Mouse (Mus musculus) hindbrain, postnatal 0 days (tissue): ENCODE data around the gene Txk. TPM values are rescaled to one million over a fixed set of nuclear protein-coding genes. Genes with fewer than 3 reads are reported as not detected.

ENCODE experiments used
- ATAC-seq: fragments of 200-750 bp; cut with Nextera tagmentation; 2 replicates; pipeline ENCODE4 v1.8.0; 2017; ENCODE audit warnings: mild to moderate bottlenecking, moderate TSS enrichment, moderate library complexity
- DNase-seq: peaks from one replicate; pipeline ENCODE4 v3.0.0-alpha.2; 2015; ENCODE audit warnings: low spot score
- H3K27ac ChIP-seq: fragments of 300-500 bp; sonication (generic); 2 replicates; pipeline ENCODE4 v1.5.1; 2014; ENCODE audit warnings: mild to moderate bottlenecking
- H3K27me3 ChIP-seq: fragments of 300-500 bp; sonication (generic); 2 replicates; pipeline ENCODE4 v1.6.1; 2014; ENCODE audit warnings: low read length, mixed read lengths; ENCODE audit not compliant: insufficient read depth
- H3K36me3 ChIP-seq: fragments of 300-500 bp; sonication (generic); 2 replicates; pipeline ENCODE4 v1.6.1; 2014; ENCODE audit warnings: low read length, mixed read lengths; ENCODE audit not compliant: insufficient read depth
- H3K4me1 ChIP-seq: fragments of 300-500 bp; sonication (generic); 2 replicates; pipeline ENCODE4 v1.6.1; 2014; ENCODE audit warnings: antibody characterized with exemption, low read length, mixed read lengths; ENCODE audit not compliant: insufficient read depth
- H3K4me2 ChIP-seq: fragments of 300-500 bp; sonication (generic); 2 replicates; pipeline ENCODE4 v1.6.1; 2014; ENCODE audit warnings: low read depth, mild to moderate bottlenecking, low read length, moderate library complexity, mixed read lengths
- H3K4me3 ChIP-seq: fragments of 300-500 bp; sonication (generic); 2 replicates; pipeline ENCODE4 v1.5.1; 2014; ENCODE audit warnings: low read length
- H3K9ac ChIP-seq: fragments of 300-500 bp; sonication (generic); replicated peaks from 2 replicates; pipeline ENCODE4 v1.6.1; 2014; ENCODE audit warnings: mild to moderate bottlenecking, low read length, moderate library complexity, mixed read lengths
- H3K9me3 ChIP-seq: fragments of 300-500 bp; sonication (generic); 2 replicates; pipeline ENCODE4 v1.6.1; 2016; ENCODE audit warnings: low read length, mixed read lengths
- CTCF ChIP-seq: IDR thresholded peaks from 2 replicates; pipeline ENCODE4 v1.5.1; 2016; ENCODE audit warnings: antibody characterized with exemption, control low read depth, low read depth
- WGBS: fragments of 180-500 bp; shearing (Covaris S2); extraction: QIAGEN DNeasy Blood & Tissue Kit; methylation state at CpG from one replicate; pipeline ENCODE4 v1.1.7; 2014; 5-methylcytosine and 5-hydroxymethylcytosine counted together
- polyA plus RNA-seq: library from polyadenylated mRNA; unstranded; fragments of >200 nt; fragmentation: Nextera tagmentation; extraction: Ambion mirVana; gene quantifications from 2 replicates; pipeline ENCODE4 v1.2.1, GENCODE M21; 2015
- total RNA-seq: library from RNA; depleted of rRNA; stranded (reverse); fragments of >200 nt; gene quantifications from 2 replicates; pipeline ENCODE4 v1.2.3, GENCODE M21; 2014

Gene Txk
- total and polyA plus RNA-seq, 2 experiments from 2014 or later = 0.21 to 0.33 TPM

- H3K27me3 ChIP-seq = no peaks in the 10 kb centered on the region
- ATAC-seq (peak; percentile 62), DNase-seq (peak; percentile 63)
- peak overlapping the region; percentile 74 for H3K27ac ChIP-seq
- H3K4me2 ChIP-seq = no peak overlapping the region
- no peak for TF ChIP-seq CTCF
- no peaks in the 10 kb centered on the region for H3K36me3 ChIP-seq
- WGBS = 34% methylated on average over 2 of the region's 2 CpGs
- H3K9me3 ChIP-seq = no peaks in the 10 kb centered on the region
- H3K4me3 ChIP-seq = no peak overlapping the region
- H3K9ac ChIP-seq = no peak overlapping the region
- H3K4me1 ChIP-seq = peaks cover 5% of the 10 kb centered on the region; the same call in 1 of the 2 replicates
Observed at GRCm38 (mm10) chr5:72699500-72699818, 53.1 kb downstream of the Txk start.

GRCm38 (mm10) chr5:72698818-72699499, 53.6 kb downstream of the Txk start:
- Histone ChIP-seq H3K4me3 (no peak overlapping the region), H3K4me2 (no peak overlapping the region), H3K9me3 (no peaks in the 10 kb centered on the region), H3K9ac (no peak overlapping the region), H3K27ac (peak overlapping the region; percentile 74), H3K36me3 (no peaks in the 10 kb centered on the region), H3K27me3 (no peaks in the 10 kb centered on the region), H3K4me1 (peaks cover 5% of the 10 kb centered on the region; the same call in 1 of the 2 replicates)
- peak; percentile 61 for ATAC-seq
- WGBS = 47% methylated on average over 7 of the region's 7 CpGs
- no peak for TF ChIP-seq CTCF
- peak; percentile 59 for DNase-seq

DNA sequence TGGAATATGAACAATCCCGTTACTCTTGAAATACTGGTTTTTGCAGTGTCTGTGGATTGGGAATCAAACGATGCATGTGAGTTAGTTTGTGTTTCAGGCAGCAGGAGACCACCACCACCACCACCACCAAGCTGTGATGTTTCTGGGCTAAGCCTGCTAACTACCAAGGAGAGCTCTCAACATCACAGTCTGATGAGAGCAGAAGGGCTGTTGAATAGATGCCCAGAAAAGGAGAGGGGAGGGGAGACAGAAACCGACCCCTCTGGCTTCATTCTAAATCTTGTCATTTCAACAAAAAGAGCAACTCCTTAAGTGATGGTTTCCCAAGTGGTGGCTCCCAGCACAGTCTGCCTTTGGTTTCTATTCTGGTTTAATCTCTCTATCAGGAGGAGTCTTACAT, 54.2 kb downstream of the Txk start:
- H3K4me1 ChIP-seq = peaks cover 5% of the 10 kb centered on the region; the same call in 1 of the 2 replicates
- no peak overlapping the region for H3K4me2 ChIP-seq
- no peaks in the 10 kb centered on the region for H3K9me3 ChIP-seq
- DNase-seq (peak; percentile 81), ATAC-seq (peak; percentile 84)
- H3K27ac ChIP-seq = peak overlapping the region; percentile 74; the same call in 1 of the 2 replicates
- no peak overlapping the region for H3K9ac ChIP-seq
- H3K27me3 ChIP-seq = no peaks in the 10 kb centered on the region
- no peak for TF ChIP-seq CTCF
- H3K4me3 ChIP-seq = no peak overlapping the region
- WGBS = 23% methylated on average over 3 of the region's 3 CpGs
- no peaks in the 10 kb centered on the region for H3K36me3 ChIP-seq

DNA sequence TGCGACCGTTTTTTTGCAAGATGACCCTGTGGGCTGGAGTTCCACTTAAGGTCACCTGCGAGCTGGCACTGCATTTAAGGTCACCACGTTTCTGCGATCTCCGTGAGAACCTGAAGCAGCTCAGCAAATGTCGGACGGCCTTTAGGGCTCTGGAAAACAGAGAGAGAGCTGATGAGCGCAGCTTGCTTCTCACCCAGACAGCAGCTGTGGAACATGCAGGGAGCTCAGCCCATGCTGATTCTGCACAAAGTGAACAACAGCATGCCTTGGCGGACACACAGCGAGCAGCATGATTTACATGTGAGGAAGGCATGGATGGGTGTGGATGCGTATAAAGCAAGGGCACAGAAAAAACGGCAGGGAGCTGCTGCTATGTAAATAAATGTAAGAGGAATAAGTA, 56.1 kb downstream of the Txk start:
- ATAC-seq (no peak), DNase-seq (peak; percentile 48)
- no peak overlapping the region for H3K4me2 ChIP-seq
- H3K36me3 ChIP-seq = no peaks in the 10 kb centered on the region
- no peak overlapping the region for H3K4me3 ChIP-seq
- H3K9ac ChIP-seq = no peak overlapping the region
- H3K27me3 ChIP-seq = no peaks in the 10 kb centered on the region
- 42% methylated on average over 13 of the region's 13 CpGs for WGBS
- peaks cover 5% of the 10 kb centered on the region; the same call in 1 of the 2 replicates for H3K4me1 ChIP-seq
- H3K9me3 ChIP-seq = no peaks in the 10 kb centered on the region
- H3K27ac ChIP-seq = 0 out of 2 replicates have a peak overlapping the region, but pooled peaks have one; percentile 26
- TF ChIP-seq CTCF = no peak

DNA sequence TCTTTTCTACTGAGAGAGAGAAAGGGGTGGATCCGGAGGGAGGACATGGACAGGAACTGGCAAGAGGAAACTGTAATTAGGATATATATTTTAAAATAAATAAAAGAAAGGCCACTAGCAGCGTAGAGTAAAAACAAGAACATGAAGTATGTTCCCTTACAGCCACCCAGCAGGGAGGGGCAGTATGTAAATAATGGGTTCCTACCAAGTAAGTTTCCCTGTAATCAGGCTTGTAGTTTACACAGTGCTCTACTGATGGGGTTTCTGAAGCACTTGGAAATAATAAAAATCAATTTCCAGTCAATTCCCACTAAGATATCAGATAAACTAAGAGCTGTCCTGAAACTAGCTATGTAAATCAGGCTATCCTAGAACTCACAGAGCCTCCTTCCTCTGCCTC, 57.9 kb downstream of the Txk start:
- DNase-seq (no peak), ATAC-seq (no peak)
- no peak overlapping the region for H3K9ac ChIP-seq
- no peak overlapping the region for H3K4me3 ChIP-seq
- H3K4me1 ChIP-seq = peaks cover 5% of the 10 kb centered on the region; the same call in 1 of the 2 replicates
- no peak for TF ChIP-seq CTCF
- no peaks in the 10 kb centered on the region for H3K36me3 ChIP-seq
- 92% methylated on average over 2 of the region's 2 CpGs for WGBS
- no peak overlapping the region for H3K4me2 ChIP-seq
- no peak overlapping the region for H3K27ac ChIP-seq
- H3K27me3 ChIP-seq = no peaks in the 10 kb centered on the region
- no peaks in the 10 kb centered on the region for H3K9me3 ChIP-seq

GRCm38 (mm10) chr5:72690516-72690915, 62.1 kb downstream of the Txk start:
- H3K4me2 ChIP-seq = no peak overlapping the region
- TF ChIP-seq CTCF = no peak
- no peaks in the 10 kb centered on the region for H3K9me3 ChIP-seq
- ATAC-seq = no peak
- DNase-seq = no peak
- 78% methylated on average over 5 of the region's 5 CpGs for WGBS
- H3K27ac ChIP-seq = no peak overlapping the region
- H3K4me1 ChIP-seq = no peaks in the 10 kb centered on the region
- no peak overlapping the region for H3K4me3 ChIP-seq
- no peaks in the 10 kb centered on the region for H3K27me3 ChIP-seq
- no peak overlapping the region for H3K9ac ChIP-seq
- H3K36me3 ChIP-seq = no peaks in the 10 kb centered on the region

GRCm38 (mm10) chr5:72689556-72689955, 63.0 kb downstream of the Txk start:
- H3K9me3 ChIP-seq = no peaks in the 10 kb centered on the region
- H3K27ac ChIP-seq = no peak overlapping the region
- H3K4me1 ChIP-seq = no peaks in the 10 kb centered on the region
- no peak overlapping the region for H3K9ac ChIP-seq
- no peaks in the 10 kb centered on the region for H3K36me3 ChIP-seq
- no peak for TF ChIP-seq CTCF
- no peak for DNase-seq
- H3K4me2 ChIP-seq = no peak overlapping the region
- 82% methylated on average over 7 of the region's 7 CpGs for WGBS
- no peaks in the 10 kb centered on the region for H3K27me3 ChIP-seq
- ATAC-seq = no peak
- H3K4me3 ChIP-seq = no peak overlapping the region
